Mouse (Mus musculus) urinary bladder, postnatal 14 days (tissue): ENCODE data around the gene Elavl2.

Experiments used
- DNase-seq: peaks from one replicate; pipeline ENCODE4 v3.0.0; 2021; ENCODE audit warnings: low spot score

The Elavl2 gene

DNA sequence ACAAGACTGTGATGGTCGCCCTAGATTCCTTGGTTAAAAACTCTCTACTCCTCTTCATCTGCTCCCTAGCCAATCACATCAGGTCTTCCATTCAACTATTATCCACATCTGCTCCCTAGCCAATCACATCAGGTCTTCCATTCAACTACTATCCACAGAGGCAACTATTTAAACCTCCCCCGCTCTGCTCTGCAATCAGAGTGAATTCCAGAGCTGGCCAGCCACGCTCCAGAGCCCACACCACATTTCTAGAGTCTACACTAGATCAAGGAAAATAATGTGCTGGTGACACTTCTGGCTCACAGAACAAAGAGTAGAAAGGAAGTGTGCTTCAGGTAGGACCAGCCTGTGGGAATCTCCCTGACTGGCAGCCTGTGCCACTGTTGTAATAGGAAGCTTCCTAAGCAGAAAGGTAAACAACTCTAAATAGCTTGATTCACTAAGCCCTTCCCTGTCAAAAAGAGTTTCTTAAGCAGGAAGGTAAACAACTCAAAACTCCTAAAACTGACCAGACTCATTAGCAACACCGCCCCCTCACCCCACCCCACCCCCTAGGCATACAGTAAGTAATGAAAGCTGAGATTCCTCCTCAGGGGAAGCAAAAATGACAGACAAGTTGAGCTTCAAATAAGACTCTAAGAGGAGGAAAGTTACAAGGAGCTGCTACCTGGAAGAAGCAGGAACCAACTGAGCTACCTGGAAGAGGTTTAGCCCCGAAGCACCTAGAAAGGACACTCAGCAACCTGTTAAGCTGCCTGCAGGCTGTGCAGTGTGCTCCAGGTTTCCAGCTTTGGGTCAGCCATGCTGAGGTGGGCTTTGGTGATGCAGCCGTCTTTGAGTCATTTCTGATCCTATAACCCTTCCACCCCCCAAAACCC lies 191.9 kb downstream of the Elavl2 start:
- DNase-seq = no peak
